Mouse (Mus musculus) neural tube, embryonic 12.5 days (tissue): ENCODE results near the gene Cox7a2l. TPM values are rescaled to one million over a fixed set of nuclear protein-coding genes. Genes with fewer than 3 reads are reported as not detected.

Experiments used
- ATAC-seq: fragments of 200-750 bp; cut with Nextera tagmentation; 2 replicates; pipeline ENCODE4 v1.8.0; 2017; ENCODE audit warnings: low read depth, mild to moderate bottlenecking, moderate TSS enrichment, moderate library complexity; ENCODE audit not compliant: low FRiP score
- H3K27ac ChIP-seq: fragments of 300-500 bp; sonication (generic); 2 replicates; pipeline ENCODE4 v1.5.1; 2016
- H3K27me3 ChIP-seq: fragments of 300-500 bp; sonication (generic); replicated peaks from 2 replicates; pipeline ENCODE4 v1.6.1; 2016; ENCODE audit warnings: mild to moderate bottlenecking
- H3K36me3 ChIP-seq: fragments of 300-500 bp; sonication (generic); 2 replicates; pipeline ENCODE4 v1.6.1; 2016; ENCODE audit warnings: mild to moderate bottlenecking
- H3K4me1 ChIP-seq: fragments of 300-500 bp; sonication (generic); 2 replicates; pipeline ENCODE4 v1.6.1; 2016
- H3K4me2 ChIP-seq: fragments of 300-500 bp; sonication (generic); replicated peaks from 2 replicates; pipeline ENCODE4 v1.6.1; 2016; ENCODE audit warnings: mild to moderate bottlenecking
- H3K4me3 ChIP-seq: fragments of 300-500 bp; sonication (generic); 2 replicates; pipeline ENCODE4 v1.5.1; 2016
- H3K9ac ChIP-seq: fragments of 300-500 bp; sonication (generic); 2 replicates; pipeline ENCODE4 v1.6.1; 2016; ENCODE audit warnings: mild to moderate bottlenecking
- H3K9me3 ChIP-seq: fragments of 300-500 bp; sonication (generic); 2 replicates; pipeline ENCODE4 v1.6.1; 2016; ENCODE audit warnings: mild to moderate bottlenecking
- WGBS: fragments of 180-500 bp; shearing (Covaris S2); methylation state at CpG from one replicate; pipeline ENCODE4 v1.1.7; 2016; 5-methylcytosine and 5-hydroxymethylcytosine counted together
- polyA plus RNA-seq: library from polyadenylated mRNA; unstranded; fragments of >200 nt; fragmentation: Nextera tagmentation; extraction: Ambion mirVana; gene quantifications from 2 replicates; pipeline ENCODE4 v1.2.1, GENCODE M21; 2016

Gene Cox7a2l
- polyA plus RNA-seq, 1 experiment from 2014 or later: 151 TPM

DNA sequence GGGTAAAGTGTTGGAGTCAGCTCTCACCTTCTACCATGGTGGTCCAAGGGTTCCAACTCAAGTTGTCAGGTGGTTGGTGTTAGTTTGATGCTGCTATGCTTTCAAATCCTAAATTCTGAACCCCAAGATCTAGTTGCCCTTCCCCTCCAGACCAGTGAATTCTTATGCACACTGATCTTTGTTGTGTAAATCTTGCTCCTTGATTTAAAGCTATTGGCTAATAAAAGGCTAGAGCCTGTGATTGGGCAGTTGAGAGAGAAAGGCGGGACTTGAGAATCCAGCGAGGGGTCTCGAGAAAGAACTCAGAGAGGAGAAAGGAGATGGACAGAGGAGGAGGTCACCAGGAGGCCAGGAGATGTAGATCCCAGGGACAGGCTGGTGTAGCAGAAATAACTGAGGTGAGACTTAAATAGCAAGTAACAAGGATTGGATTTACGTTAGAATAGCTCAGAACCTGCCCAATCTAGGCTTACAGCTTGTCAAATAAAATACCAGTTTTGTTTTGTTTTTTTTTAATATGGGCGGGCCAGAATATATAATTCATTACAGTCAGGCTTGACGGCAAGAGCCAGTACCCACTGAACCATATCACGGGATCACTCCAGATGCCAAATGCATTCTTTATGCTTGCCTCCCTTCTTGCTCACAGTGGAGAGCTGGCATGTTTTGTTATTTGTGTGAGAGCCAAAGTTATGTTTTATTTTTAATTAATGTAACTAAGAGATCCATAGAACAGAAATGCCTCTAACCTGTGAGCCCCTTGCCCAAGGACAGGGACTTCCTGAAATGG is 5.7 kb upstream of the Cox7a2l start:
- no peak overlapping the region for H3K9ac ChIP-seq
- 54% methylated on average over 7 of the region's 7 CpGs for WGBS

DNA sequence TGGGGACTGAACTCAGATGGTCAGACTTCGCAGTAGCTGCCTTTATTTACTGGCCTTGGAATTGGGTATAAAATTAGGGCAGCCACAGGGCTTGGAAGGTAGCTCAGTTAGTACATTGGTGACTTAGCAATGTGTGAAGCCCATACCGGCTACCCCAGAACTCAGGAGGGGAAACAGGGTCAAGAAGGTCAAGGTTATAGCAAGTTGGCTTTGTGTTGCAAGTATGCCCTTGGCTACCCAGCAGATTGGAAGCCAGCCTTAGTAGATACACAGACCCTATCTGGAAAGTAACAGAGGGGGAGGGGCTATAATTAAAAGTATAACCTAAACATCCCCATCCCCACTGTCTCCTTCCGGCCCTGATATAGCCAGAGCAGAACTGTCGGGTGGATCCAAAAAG is 4.8 kb upstream of the Cox7a2l start:
- Histone ChIP-seq H3K9me3 (no peaks in the 10 kb centered on the region), H3K4me1 (peaks cover 17% of the 10 kb centered on the region), H3K27me3 (no peaks in the 10 kb centered on the region), H3K9ac (no peak overlapping the region), H3K27ac (no peak overlapping the region), H3K4me2 (no peak overlapping the region), H3K4me3 (no peak overlapping the region), H3K36me3 (no peaks in the 10 kb centered on the region)
- ATAC-seq: no peak
- WGBS: 90% methylated on average over 4 of the region's 4 CpGs

More for the DNA sequence above, 5.7 kb upstream of the Cox7a2l start:
- Histone ChIP-seq H3K4me2 (no peak overlapping the region), H3K36me3 (no peaks in the 10 kb centered on the region), H3K4me1 (peaks cover 26% of the 10 kb centered on the region), H3K4me3 (no peak overlapping the region), H3K27me3 (no peaks in the 10 kb centered on the region), H3K27ac (no peak overlapping the region), H3K9me3 (no peaks in the 10 kb centered on the region)
- no peak for ATAC-seq

DNA sequence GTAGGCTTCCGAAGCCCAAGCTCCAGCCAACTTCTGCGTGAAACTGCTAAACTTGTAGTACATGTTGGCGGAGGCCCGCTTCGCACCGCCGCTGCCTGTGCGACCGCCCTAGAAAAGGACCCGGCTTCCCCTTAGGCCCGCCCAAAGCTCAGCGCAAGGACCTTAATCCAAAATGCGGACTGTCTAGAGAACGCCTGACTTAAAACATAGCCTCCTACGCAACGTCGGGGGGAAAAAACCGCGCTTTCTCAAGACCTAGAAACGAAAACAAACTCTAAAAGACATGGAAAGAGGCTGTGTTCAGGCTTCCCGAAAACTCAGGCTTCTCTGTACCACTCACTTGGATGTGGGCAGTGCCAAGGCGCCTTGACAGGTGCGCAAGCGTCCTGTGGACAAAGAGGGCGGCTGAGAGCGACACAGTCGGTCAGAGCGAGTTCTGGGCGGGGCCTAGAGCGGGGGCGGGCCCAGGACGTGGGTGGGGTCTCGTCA is 2.9 kb downstream of the Cox7a2l start:
- Histone ChIP-seq H3K27ac (no peak overlapping the region), H3K36me3 (no peaks in the 10 kb centered on the region), H3K4me2 (peak overlapping the region; percentile 85), H3K9ac (peak overlapping the region; percentile 88), H3K4me3 (peak overlapping the region; percentile 95), H3K4me1 (peaks cover 16% of the 10 kb centered on the region), H3K9me3 (no peaks in the 10 kb centered on the region), H3K27me3 (no peaks in the 10 kb centered on the region)
- peak; percentile 98 for ATAC-seq
- under 1% methylated on average over 33 of the region's 33 CpGs for WGBS

DNA sequence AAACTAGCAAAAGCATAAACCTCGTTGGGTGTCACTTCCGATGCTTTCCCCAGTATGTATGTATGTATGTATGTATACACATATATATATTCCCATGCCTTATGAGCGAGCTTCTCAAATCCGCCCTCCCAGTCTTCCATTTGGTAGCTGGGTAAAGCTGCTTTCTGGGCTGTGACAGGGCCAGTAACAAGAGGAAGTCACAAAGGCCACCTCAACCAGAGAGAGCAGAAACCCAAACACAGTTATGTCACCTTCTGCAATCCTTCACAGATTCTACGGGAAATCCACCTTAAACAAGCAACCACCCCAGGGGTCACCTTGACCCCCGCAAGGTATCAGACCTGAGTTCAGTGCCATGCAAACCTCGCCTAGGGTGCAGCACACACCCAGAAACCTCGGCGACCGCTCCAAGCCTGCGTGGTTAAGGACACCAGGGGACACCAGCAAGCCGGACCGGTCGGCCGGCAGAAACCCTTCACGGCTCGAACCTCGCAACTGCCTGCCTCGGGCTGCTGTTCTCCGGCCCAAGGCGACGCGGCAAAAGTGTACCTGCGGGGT is 3.4 kb downstream of the Cox7a2l start:
- peak overlapping the region; percentile 88 for H3K9ac ChIP-seq
- no peak overlapping the region for H3K27ac ChIP-seq
- peak; percentile 82 for ATAC-seq
- no peaks in the 10 kb centered on the region for H3K9me3 ChIP-seq
- peak overlapping the region; percentile 85 for H3K4me2 ChIP-seq
- peak overlapping the region; percentile 95 for H3K4me3 ChIP-seq
- WGBS: 2% methylated on average over 24 of the region's 24 CpGs
- no peaks in the 10 kb centered on the region for H3K27me3 ChIP-seq
- no peaks in the 10 kb centered on the region for H3K36me3 ChIP-seq
- peaks cover 16% of the 10 kb centered on the region for H3K4me1 ChIP-seq

DNA sequence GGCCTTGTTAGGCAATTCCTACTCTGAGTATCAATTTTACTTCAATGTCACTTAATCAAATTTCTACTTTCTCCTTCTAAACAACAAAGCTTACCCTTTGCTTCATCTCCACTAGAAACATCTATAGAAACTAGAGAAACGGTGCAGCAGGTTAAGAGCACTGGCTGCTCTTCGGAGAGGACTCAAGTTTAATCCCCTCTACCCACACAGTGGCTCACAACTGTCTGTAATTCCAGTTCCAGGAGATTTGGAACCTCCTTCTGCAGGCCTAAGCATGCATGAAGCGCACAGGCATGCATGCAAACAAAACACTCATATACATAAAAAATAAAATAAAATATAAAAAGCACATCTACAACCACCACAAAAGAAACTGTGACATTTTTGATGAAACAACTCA is 5.0 kb downstream of the Cox7a2l start:
- no peak overlapping the region for H3K4me2 ChIP-seq
- H3K27ac ChIP-seq: no peak overlapping the region
- H3K4me3 ChIP-seq: no peak overlapping the region
- WGBS: 96% methylated on average over 3 of the region's 3 CpGs
- no peak for ATAC-seq
- no peaks in the 10 kb centered on the region for H3K9me3 ChIP-seq
- H3K4me1 ChIP-seq: peaks cover 16% of the 10 kb centered on the region
- H3K27me3 ChIP-seq: no peaks in the 10 kb centered on the region
- no peak overlapping the region for H3K9ac ChIP-seq
- H3K36me3 ChIP-seq: no peaks in the 10 kb centered on the region

DNA sequence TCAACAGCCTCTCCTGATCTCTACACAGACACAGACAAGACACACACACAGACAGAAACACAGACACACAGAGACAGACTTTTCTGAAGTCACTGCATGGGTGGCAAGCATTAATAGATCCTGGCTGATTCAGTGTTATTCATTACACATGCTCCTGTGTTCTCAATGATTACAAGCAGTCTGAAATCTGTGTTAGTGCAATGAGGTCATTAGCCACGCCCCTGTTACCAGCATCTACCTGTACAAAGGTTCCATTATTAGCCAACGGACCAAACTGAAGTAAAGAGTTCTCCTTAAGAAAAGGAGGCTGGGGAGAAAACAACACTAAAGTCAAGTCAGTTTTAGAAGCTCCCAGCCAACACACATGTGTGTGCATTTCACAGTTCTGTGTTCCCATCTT is 13.4 kb downstream of the Cox7a2l start:
- no peak overlapping the region for H3K27ac ChIP-seq
- no peaks in the 10 kb centered on the region for H3K4me1 ChIP-seq
- H3K27me3 ChIP-seq: no peaks in the 10 kb centered on the region
- no peak for ATAC-seq
- no peak overlapping the region for H3K9ac ChIP-seq
- no peak overlapping the region for H3K4me3 ChIP-seq
- H3K4me2 ChIP-seq: no peak overlapping the region
- peaks cover 38% of the 10 kb centered on the region for H3K36me3 ChIP-seq
- 84% methylated on average over 2 of the region's 2 CpGs for WGBS
- H3K9me3 ChIP-seq: no peaks in the 10 kb centered on the region; the same call in 1 of the 2 replicates

DNA sequence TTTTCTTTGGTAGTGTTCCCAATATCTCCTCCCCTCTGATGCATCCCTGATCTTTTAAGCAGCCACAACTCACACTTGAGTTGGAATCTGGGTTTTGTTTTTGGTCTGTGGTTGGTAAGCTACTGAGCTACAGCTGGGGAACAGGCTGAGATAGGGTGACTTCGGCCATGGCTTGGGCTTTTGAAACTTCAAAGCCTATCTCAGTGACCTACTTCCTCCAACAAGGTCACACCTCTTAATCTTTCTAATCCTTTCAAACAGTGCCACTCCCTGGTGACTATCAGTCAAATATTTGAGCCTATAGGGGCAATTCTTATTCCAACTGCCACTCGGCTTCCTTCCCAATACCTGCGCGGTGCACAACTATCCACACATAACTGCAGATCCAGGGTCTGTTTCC is 17.4 kb downstream of the Cox7a2l start:
- Histone ChIP-seq H3K27me3 (no peaks in the 10 kb centered on the region), H3K9me3 (no peaks in the 10 kb centered on the region; the same call in 1 of the 2 replicates), H3K4me1 (no peaks in the 10 kb centered on the region), H3K36me3 (peaks cover 52% of the 10 kb centered on the region), H3K27ac (no peak overlapping the region), H3K4me3 (no peak overlapping the region), H3K9ac (no peak overlapping the region), H3K4me2 (no peak overlapping the region)
- no peak for ATAC-seq
- WGBS: 97% methylated on average over 4 of the region's 4 CpGs

DNA sequence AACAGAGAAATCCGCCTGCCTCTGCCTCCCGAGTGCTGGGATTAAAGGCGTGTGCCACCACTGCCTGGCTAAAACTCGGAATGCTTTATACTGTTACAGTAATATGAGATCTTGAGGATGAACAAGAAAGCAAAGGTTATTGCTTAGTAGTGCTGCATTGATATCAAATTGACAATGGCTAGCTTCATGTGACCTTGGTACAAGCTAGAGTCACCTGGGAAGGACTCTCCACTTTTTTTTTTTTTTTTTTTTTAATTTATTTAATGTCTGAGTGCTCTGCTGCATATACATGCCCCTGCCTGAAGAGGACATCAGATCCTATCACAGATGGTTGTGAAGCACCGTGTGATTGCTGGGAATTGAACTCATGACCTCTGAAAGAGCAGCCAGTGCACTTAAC is 18.2 kb downstream of the Cox7a2l start:
- H3K27me3 ChIP-seq: no peaks in the 10 kb centered on the region
- no peaks in the 10 kb centered on the region; the same call in 1 of the 2 replicates for H3K9me3 ChIP-seq
- H3K4me2 ChIP-seq: no peak overlapping the region
- no peak for ATAC-seq
- H3K9ac ChIP-seq: no peak overlapping the region
- 91% methylated on average over 5 of the region's 5 CpGs for WGBS
- H3K27ac ChIP-seq: no peak overlapping the region
- H3K36me3 ChIP-seq: peaks cover 52% of the 10 kb centered on the region
- H3K4me3 ChIP-seq: no peak overlapping the region
- H3K4me1 ChIP-seq: no peaks in the 10 kb centered on the region

DNA sequence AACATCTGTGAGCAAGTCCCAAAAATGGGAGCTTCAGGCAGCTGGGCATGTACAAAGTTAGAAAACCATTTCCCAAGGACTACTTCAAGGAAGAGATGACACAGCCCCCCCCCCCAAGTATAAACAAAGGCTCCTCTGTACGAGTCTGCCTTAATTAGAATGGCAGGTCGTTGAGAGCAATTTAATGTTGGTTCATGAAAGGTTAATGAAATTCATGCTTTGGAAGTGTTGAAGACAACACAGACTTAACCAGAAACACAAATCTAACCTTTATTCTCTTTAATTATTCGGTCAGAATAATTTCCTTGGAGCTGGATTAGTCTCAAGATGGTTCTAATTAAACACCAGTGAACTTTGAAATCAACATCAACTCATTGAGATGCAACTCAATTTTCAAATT is 29.4 kb downstream of the Cox7a2l start:
- H3K9me3 ChIP-seq: peaks cover 16% of the 10 kb centered on the region
- 41% methylated on average over 3 of the region's 3 CpGs for WGBS
- peaks cover 3% of the 10 kb centered on the region; the same call in 1 of the 2 replicates for H3K4me1 ChIP-seq
- no peak overlapping the region for H3K4me3 ChIP-seq
- H3K27me3 ChIP-seq: no peaks in the 10 kb centered on the region
- ATAC-seq: no peak
- peaks cover 5% of the 10 kb centered on the region for H3K36me3 ChIP-seq
- no peak overlapping the region for H3K9ac ChIP-seq
- no peak overlapping the region for H3K4me2 ChIP-seq
- no peak overlapping the region for H3K27ac ChIP-seq

DNA sequence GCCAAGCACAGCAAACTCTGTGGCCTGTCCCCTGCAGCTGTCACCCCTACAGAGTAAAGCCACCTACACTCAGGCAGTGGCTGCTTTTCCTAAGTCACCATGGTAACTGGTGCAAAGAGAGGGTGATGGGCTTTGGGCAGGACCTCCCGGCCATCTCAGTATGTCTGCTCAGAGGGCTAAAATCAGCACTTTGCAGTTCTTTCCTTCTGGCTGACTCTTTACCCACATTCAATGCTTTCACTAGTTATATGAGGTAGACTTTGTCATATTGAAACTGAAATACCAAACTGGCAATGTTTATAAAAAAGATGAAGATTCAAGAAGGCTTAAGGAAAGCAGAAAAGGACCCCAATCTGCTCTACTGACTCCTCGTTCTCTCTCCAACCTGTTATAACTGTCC is 33.3 kb downstream of the Cox7a2l start:
- Histone ChIP-seq H3K27ac (no peak overlapping the region), H3K9ac (no peak overlapping the region), H3K4me1 (peaks cover 3% of the 10 kb centered on the region; the same call in 1 of the 2 replicates), H3K9me3 (no peaks in the 10 kb centered on the region), H3K36me3 (peaks cover 23% of the 10 kb centered on the region), H3K4me3 (no peak overlapping the region), H3K4me2 (no peak overlapping the region), H3K27me3 (no peaks in the 10 kb centered on the region)
- 80% methylated on average over 2 of the region's 2 CpGs for WGBS
- ATAC-seq: no peak

DNA sequence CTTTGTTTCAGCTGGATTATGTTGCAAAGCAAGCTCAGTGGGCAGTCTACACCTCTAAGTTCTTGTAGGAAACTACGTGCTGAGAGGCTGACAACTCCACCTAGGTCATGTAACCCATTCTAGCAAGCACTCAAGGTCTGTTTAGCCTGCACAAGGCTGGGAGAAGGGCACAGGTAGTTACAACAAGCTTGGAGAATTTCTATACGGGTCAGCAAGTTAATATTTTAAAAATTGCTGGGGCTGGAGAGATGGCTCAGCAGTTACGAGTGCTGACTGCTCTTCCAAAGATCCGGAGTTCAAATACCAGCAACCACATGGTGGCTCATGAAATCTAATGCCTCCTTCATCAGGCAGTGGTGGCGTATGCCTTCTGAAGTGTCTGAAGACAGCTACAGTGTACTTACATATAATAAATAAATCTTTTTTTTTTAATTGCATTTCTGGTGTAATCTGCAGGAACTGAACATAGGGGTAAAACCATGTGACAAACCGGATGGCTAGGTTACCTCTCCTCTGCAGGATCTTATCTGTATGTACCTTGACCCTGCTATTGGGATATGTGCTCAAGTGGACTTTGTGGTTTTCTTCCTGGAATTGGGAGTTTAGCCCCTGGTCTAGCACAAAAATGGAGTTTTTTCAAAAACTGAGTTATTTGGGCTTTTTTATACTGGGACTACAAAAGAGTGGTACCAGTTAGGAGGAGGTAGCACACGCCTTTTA is 34.2 kb downstream of the Cox7a2l start:
- Histone ChIP-seq H3K4me3 (no peak overlapping the region), H3K9me3 (no peaks in the 10 kb centered on the region), H3K4me1 (peaks cover 3% of the 10 kb centered on the region; the same call in 1 of the 2 replicates), H3K36me3 (peaks cover 31% of the 10 kb centered on the region), H3K27me3 (no peaks in the 10 kb centered on the region), H3K27ac (no peak overlapping the region), H3K9ac (no peak overlapping the region), H3K4me2 (no peak overlapping the region)
- WGBS: 94% methylated on average over 7 of the region's 7 CpGs
- no peak for ATAC-seq

DNA sequence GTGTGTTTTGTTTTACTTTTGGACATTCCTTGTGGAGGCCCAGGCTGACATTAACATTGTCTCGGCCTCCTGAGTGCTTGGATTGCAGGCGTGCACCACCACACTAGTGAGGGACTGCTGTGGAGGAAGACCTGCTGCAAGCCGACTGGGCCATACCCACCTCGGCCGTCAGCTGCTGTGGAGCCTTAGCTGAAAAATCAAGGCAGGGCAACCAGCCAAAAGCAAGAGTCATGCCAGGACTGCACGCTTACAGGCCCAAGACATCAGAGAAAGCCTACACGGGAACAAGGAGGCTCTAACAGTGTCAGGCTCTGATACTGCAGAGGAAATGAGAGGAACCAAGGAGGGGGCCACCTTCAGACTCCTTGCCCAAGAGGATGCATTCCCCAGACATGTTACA is 35.6 kb downstream of the Cox7a2l start:
- Histone ChIP-seq H3K36me3 (peaks cover 44% of the 10 kb centered on the region), H3K4me2 (no peak overlapping the region), H3K9me3 (no peaks in the 10 kb centered on the region), H3K4me1 (no peaks in the 10 kb centered on the region), H3K27ac (no peak overlapping the region), H3K27me3 (no peaks in the 10 kb centered on the region), H3K4me3 (no peak overlapping the region), H3K9ac (no peak overlapping the region)
- WGBS: 94% methylated on average over 7 of the region's 7 CpGs
- ATAC-seq: no peak
